Mouse (Mus musculus): ENCODE measurements around the gene Scfd1. TPM values are rescaled to one million over a fixed set of nuclear protein-coding genes. Genes with fewer than 3 reads are reported as not detected.

Gene Scfd1
- polyA plus RNA-seq (2012; rRNA removed) (9.5 and 17.8 TPM in 2 replicates), polyA plus RNA-seq (2014; fragmentation: Nextera tagmentation; extraction: Ambion mirVana) (39.4 and 40.4 TPM in 2 replicates)

GRCm38 (mm10) chr12:51377003-51377887 lies at the start of gene Scfd1:
TSS of gene Scfd1 (plus strand) at chr12:51377510.
- Histone ChIP-seq H3K4me3 (ENCODE audit: insufficient read depth in 1 of 2, low read depth in 2 of 2, low read length in 2 of 2) (peak within 1 kb of the TSS; percentile 93 to 100), H3K4me1 (replicated peaks; ENCODE audit: control insufficient read depth in 2 of 2, insufficient read depth in 2 of 2, low read length in 1 of 2) (peaks cover 0 to 3% of the 10 kb centered on the region in 2 experiments; a peak in 1 of 4 replicates), H3K27me3 (ENCODE audit: control insufficient read depth, insufficient read depth, low read length) (no peaks in the 10 kb centered on the region), H3K27ac (peak within 1 kb of the TSS; percentile 83), H3K9me3 (ENCODE audit: control insufficient read depth, low read length) (no peaks in the 10 kb centered on the region), H3K4me2 (ENCODE audit: low read depth) (peak within 1 kb of the TSS; percentile 78), H3K36me3 (replicated peaks; ENCODE audit: control insufficient read depth, insufficient read depth, low read depth) (peaks cover 15% of the 10 kb centered on the region), H3K9ac (replicated peaks) (peak within 1 kb of the TSS; percentile 96)
- ATAC-seq (ENCODE audit: insufficient read depth) (peak; percentile 100), DNase-seq (ENCODE audit: low read depth in 3 of 3, low spot score in 3 of 3) (peak; percentile 88 to 93 (median 91))
- under 1% methylated on average over 34 of the region's 34 CpGs for WGBS (ENCODE audit: insufficient replicate concordance)
- no peak for TF ChIP-seq EP300 (IDR thresholded peaks at IDR 0.05; ENCODE audit: low read depth)
- no peak for TF ChIP-seq CTCF (IDR thresholded peaks at IDR 0.05; ENCODE audit: low read depth)

- WGBS (ENCODE audit: insufficient replicate concordance): 54% methylated on average over 1 of the region's 1 CpGs
- Histone ChIP-seq H3K9me3 (ENCODE audit: control insufficient read depth, low read length) (no peaks in the 10 kb centered on the region), H3K4me2 (ENCODE audit: low read depth) (no peak overlapping the region), H3K27me3 (ENCODE audit: control insufficient read depth, insufficient read depth, low read length) (no peaks in the 10 kb centered on the region), H3K4me3 (ENCODE audit: insufficient read depth in 1 of 2, low read depth in 2 of 2, low read length in 2 of 2) (no peak overlapping the region), H3K36me3 (replicated peaks; ENCODE audit: control insufficient read depth, insufficient read depth, low read depth) (no peaks in the 10 kb centered on the region), H3K4me1 (replicated peaks; ENCODE audit: control insufficient read depth in 2 of 2, insufficient read depth in 2 of 2, low read length in 1 of 2) (no peaks in the 10 kb centered on the region), H3K27ac (no peak overlapping the region), H3K9ac (replicated peaks) (no peak overlapping the region)
- TF ChIP-seq CTCF (IDR thresholded peaks at IDR 0.05; ENCODE audit: low read depth): no peak
- no peak for TF ChIP-seq EP300 (IDR thresholded peaks at IDR 0.05; ENCODE audit: low read depth)
- DNase-seq (ENCODE audit: low read depth in 3 of 3, low spot score in 3 of 3) (no peak), ATAC-seq (ENCODE audit: insufficient read depth) (no peak)
Observed at GRCm38 (mm10) chr12:51337014-51337413, 40.3 kb upstream of the Scfd1 start.

DNA sequence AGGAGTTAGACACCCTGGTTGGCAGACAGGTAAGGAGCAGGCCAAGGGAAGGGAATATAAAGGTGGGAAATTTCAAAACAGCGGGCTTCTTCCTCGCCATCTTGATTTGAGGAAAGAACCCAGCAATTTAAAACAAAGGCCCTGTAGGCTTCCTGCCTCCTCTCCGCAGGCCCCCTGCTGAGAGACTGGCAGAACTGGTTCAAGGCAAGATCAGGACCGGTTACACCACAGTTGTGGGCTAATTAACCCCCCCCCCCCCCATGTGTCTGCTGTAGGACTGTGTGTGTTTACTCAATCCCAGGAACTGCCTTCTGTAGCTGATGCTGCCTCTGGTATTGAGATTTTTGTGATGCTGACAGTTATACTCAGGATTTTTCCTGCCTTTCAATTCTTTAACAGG lies 31.2 kb upstream of the Scfd1 start:
- peaks cover 3 to 8% of the 10 kb centered on the region in 2 experiments; a peak in 3 of 4 replicates for H3K4me1 ChIP-seq (replicated peaks; ENCODE audit: control insufficient read depth in 2 of 2, insufficient read depth in 2 of 2, low read length in 1 of 2)
- DNase-seq (ENCODE audit: low read depth in 3 of 3, low spot score in 3 of 3): no peak
- H3K4me2 ChIP-seq (ENCODE audit: low read depth): no peak overlapping the region
- 62% methylated on average over 4 of the region's 4 CpGs for WGBS (ENCODE audit: insufficient replicate concordance)
- no peaks in the 10 kb centered on the region for H3K9me3 ChIP-seq (ENCODE audit: control insufficient read depth, low read length)
- peaks cover 7% of the 10 kb centered on the region; the same call in 1 of the 2 replicates for H3K36me3 ChIP-seq (replicated peaks; ENCODE audit: control insufficient read depth, insufficient read depth, low read depth)
- ATAC-seq (ENCODE audit: insufficient read depth): no peak
- H3K27ac ChIP-seq: no peak overlapping the region
- H3K9ac ChIP-seq (replicated peaks): no peak overlapping the region
- H3K4me3 ChIP-seq (ENCODE audit: insufficient read depth in 1 of 2, low read depth in 2 of 2, low read length in 2 of 2): no peak overlapping the region
- TF ChIP-seq EP300 (IDR thresholded peaks at IDR 0.05; ENCODE audit: low read depth): no peak
- no peak for TF ChIP-seq CTCF (IDR thresholded peaks at IDR 0.05; ENCODE audit: low read depth)
- H3K27me3 ChIP-seq (ENCODE audit: control insufficient read depth, insufficient read depth, low read length): no peaks in the 10 kb centered on the region; the same call in 1 of the 2 replicates

DNA sequence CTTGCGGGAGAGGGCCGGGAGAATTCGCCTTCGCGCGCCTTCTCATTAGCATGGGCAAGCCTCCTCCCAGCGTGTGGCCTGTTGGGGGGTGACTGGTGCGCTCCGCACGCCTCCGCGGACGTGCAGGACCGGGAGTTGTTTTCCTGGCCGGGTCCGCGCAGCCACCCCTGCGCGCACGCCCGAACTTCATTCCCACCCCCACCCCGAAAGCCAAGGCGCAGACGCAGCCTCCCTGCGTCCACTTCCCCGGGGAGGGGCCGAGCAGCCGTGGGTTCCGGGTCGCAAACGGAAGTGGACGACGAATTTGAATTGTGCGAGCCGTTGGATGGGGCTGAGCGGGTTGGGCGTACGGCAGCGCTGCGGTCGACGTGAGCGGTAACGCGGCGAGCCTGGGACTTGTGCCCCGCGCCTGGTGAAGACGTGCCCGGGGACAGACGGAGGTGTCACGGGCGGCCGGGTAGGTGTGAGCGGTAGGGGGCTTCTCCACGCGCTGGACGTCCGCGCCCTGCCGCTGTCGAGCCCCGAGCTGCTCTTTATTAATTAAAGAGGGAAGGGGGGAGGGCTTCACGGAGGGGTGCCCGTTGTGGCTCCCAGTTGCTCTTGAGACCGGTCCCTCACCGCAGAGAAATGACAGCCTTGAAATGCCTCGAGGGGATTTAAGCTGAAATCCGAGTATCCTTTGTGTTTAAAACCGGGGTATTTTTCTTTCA lies 29.2 kb upstream of the Scfd1 start, which contains the start of gene G2e3:
G2e3 (plus strand) TSS at position 74 of the 710 bp plus-strand sequence.
- under 1% methylated on average over 70 of the region's 70 CpGs for WGBS (ENCODE audit: insufficient replicate concordance)
- H3K36me3 ChIP-seq (replicated peaks; ENCODE audit: control insufficient read depth, insufficient read depth, low read depth): peaks cover 19% of the 10 kb centered on the region
- H3K4me3 ChIP-seq (ENCODE audit: insufficient read depth in 1 of 2, low read depth in 2 of 2, low read length in 2 of 2): peak within 1 kb of the TSS; percentile 91 to 100
- H3K9ac ChIP-seq (replicated peaks): peak within 1 kb of the TSS; percentile 96
- no peaks in the 10 kb centered on the region for H3K9me3 ChIP-seq (ENCODE audit: control insufficient read depth, low read length)
- TF ChIP-seq EP300 (IDR thresholded peaks at IDR 0.05; ENCODE audit: low read depth): no peak
- peak; percentile 2; the same call in 1 of the 2 replicates for TF ChIP-seq CTCF (IDR thresholded peaks at IDR 0.05; ENCODE audit: low read depth)
- peak within 1 kb of the TSS; percentile 82 for H3K27ac ChIP-seq
- ATAC-seq (ENCODE audit: insufficient read depth) (peak; percentile 95), DNase-seq (ENCODE audit: low read depth in 3 of 3, low spot score in 3 of 3) (peak; percentile 74)
- peak within 1 kb of the TSS; percentile 70 for H3K4me2 ChIP-seq (ENCODE audit: low read depth)
- no peaks in the 10 kb centered on the region; the same call in 1 of the 2 replicates for H3K27me3 ChIP-seq (ENCODE audit: control insufficient read depth, insufficient read depth, low read length)
- peaks cover 3 to 8% of the 10 kb centered on the region in 2 experiments; a peak in 3 of 4 replicates for H3K4me1 ChIP-seq (replicated peaks; ENCODE audit: control insufficient read depth in 2 of 2, insufficient read depth in 2 of 2, low read length in 1 of 2)

All from liver, embryonic 14.5 days (tissue).